ENCODE assay signal across 10 mouse cellular contexts in genomic region chr12:86779206-86779989, GRCm38 (mm10). TPM values are rescaled to one million over a fixed set of nuclear protein-coding genes. Genes with fewer than 3 reads are reported as not detected.
DNase-seq lines count a peak whose midpoint lies in the region; ATAC-seq and TF ChIP-seq lines count a peak whose summit lies in the region.
"Had no signal": no experiment of that assay in that cellular context is flagged by ENCODE, and none has a peak within 500 bp of the region (broad histone marks: within the 10 kb centered on the region; RNA-seq: fewer than 3 reads in every experiment).

No protein-coding gene starts in this region.

- H3K27me3 ChIP-seq in heart, adult 2 months (ENCODE audit: control insufficient read depth, insufficient read depth, low read length), result no peaks in the 10 kb centered on the region
- H3K27me3 ChIP-seq in heart, postnatal 0 days (ENCODE audit: control insufficient read depth, insufficient read depth, low read length), result no peaks in the 10 kb centered on the region
- H3K27me3 ChIP-seq: neural tube, embryonic 12.5 days had no signal

- H3K79me2 ChIP-seq in heart, adult 2 months (replicated peaks; ENCODE audit: control insufficient read depth, insufficient read depth, low read length), result no peaks in the 10 kb centered on the region

- no peaks in the 10 kb centered on the region for H3K36me3 ChIP-seq in heart, adult 2 months (ENCODE audit: control insufficient read depth, insufficient read depth, low read length)
- no peaks in the 10 kb centered on the region for H3K36me3 ChIP-seq in heart, postnatal 0 days (replicated peaks; ENCODE audit: control insufficient read depth, insufficient read depth, low read length)
- H3K36me3 ChIP-seq: neural tube, embryonic 12.5 days had no signal

- peak; percentile 73 for TF ChIP-seq CTCF in heart, adult 2 months (IDR thresholded peaks at IDR 0.05)
- peak; percentile 42 for TF ChIP-seq CTCF in heart, postnatal 0 days (IDR thresholded peaks at IDR 0.05; ENCODE audit: low read depth)

- no peak for ATAC-seq in heart, postnatal 0 days (ENCODE audit: insufficient read depth, low read depth)

- peak; percentile 31; the same call in 1 of the 2 replicates for TF ChIP-seq POLR2A in heart, adult 2 months (IDR thresholded peaks at IDR 0.05; ENCODE audit: insufficient read depth, low read depth, low read length)

- intact Hi-C loops in heart, adult 2 months (cut with DNase I), result loop anchor here (10.0 kb wide), 1 partner anchor 365 kb away; the partner anchor contains the start of genes Gstz1 and Pomt2
- intact Hi-C loops in heart, postnatal 25 days (cut with DNase I), result no loop called here

- 37% methylated on average over 11 of the region's 11 CpGs for WGBS in heart, adult 2 months
- 62% methylated on average over 11 of the region's 11 CpGs for WGBS in heart, postnatal 0 days

- no peak overlapping the region for H3K4me2 ChIP-seq in heart, postnatal 0 days (ENCODE audit: low read depth, low read length)
- H3K4me2 ChIP-seq: neural tube, embryonic 12.5 days had no signal

- H3K4me3 ChIP-seq in heart, adult 2 months, result no peak overlapping the region
- H3K4me3 ChIP-seq in heart, postnatal 0 days (ENCODE audit: low read depth, low read length), result no peak overlapping the region
- H3K4me3 ChIP-seq: neural tube, embryonic 12.5 days had no signal

- peak overlapping the region; percentile 67 for H3K27ac ChIP-seq in heart, adult 2 months
- peak overlapping the region; percentile 32; the same call in 1 of the 2 replicates for H3K27ac ChIP-seq in heart, postnatal 0 days (ENCODE audit: low read depth)
- H3K27ac ChIP-seq: neural tube, embryonic 12.5 days had no signal

- H3K9ac ChIP-seq in heart, adult 2 months (ENCODE audit: low read depth, low read length), result no peak overlapping the region
- no peak overlapping the region for H3K9ac ChIP-seq in heart, postnatal 0 days (replicated peaks; ENCODE audit: low read depth, low read length)
- H3K9ac ChIP-seq: neural tube, embryonic 12.5 days had no signal

- no peak for TF ChIP-seq EP300 in heart, adult 2 months (IDR thresholded peaks at IDR 0.05; ENCODE audit: insufficient read depth, low read depth, low read length)
- TF ChIP-seq EP300 in heart, postnatal 0 days (IDR thresholded peaks at IDR 0.05; ENCODE audit: low read depth), result no peak

- peak in 1 of 2 experiments; percentile 53 for DNase-seq in heart, adult 2 months
- DNase-seq in heart, postnatal 25 days (ENCODE audit: low spot score), result no peak
- DNase-seq in urinary bladder, postnatal 14 days (ENCODE audit: low spot score), result peak; percentile 50
- DNase-seq in urinary bladder, adult 18-20 months (ENCODE audit: low spot score in 2 of 2), result no peak
- peak; percentile 59 for DNase-seq in heart, postnatal 0 days (ENCODE audit: low spot score)
- DNase-seq in retina, embryonic 14.5 days (ENCODE audit: low spot score), result peak; percentile 78
- no peak for DNase-seq in yolk sac, embryonic 10.5 days (ENCODE audit: low spot score)
- no peak for DNase-seq in adrenal gland, postnatal 25 days

- H3K4me1 ChIP-seq in heart, adult 2 months (ENCODE audit: control insufficient read depth, insufficient read depth, low read length), result peaks cover 32% of the 10 kb centered on the region
- peaks cover 18% of the 10 kb centered on the region for H3K4me1 ChIP-seq in heart, postnatal 0 days (ENCODE audit: control insufficient read depth, insufficient read depth)
- H3K4me1 ChIP-seq: neural tube, embryonic 12.5 days had no signal

- H3K9me3 ChIP-seq in heart, postnatal 0 days (replicated peaks; ENCODE audit: control insufficient read depth, low read length), result no peaks in the 10 kb centered on the region
- H3K9me3 ChIP-seq: neural tube, embryonic 12.5 days had no signal

RNA-seq across cellular contexts. Expression of gene Lrrc74a, which starts 45.2 kb away (rescaled TPM):
- not detected for total RNA-seq in heart, adult 2 months (2021)
- not detected in 2 replicates for polyA plus RNA-seq in heart, adult 2 months (2012; rRNA removed)
- not detected for total RNA-seq in heart, postnatal 25 days (2021)
- not detected in 2 replicates for total RNA-seq in heart, postnatal 0 days (2014; rRNA removed; ENCODE audit: low replicate concordance)
- polyA plus RNA-seq in heart, postnatal 0 days (2015; fragmentation: Nextera tagmentation; extraction: Ambion mirVana), result not detected in 2 replicates
- not detected in 2 replicates for total RNA-seq in adrenal gland, postnatal 25 days (2021)
- polyA plus RNA-seq: heart, embryonic 14.5 days; neural tube, embryonic 12.5 days had no signal

RNA-seq across cellular contexts. Expression of gene Angel1, which starts 53.1 kb away (rescaled TPM):
- total RNA-seq in heart, adult 2 months (2021), result 1 to 10 TPM; 2.7 to 3.5 TPM
- 6.1 and 7.4 TPM in 2 replicates for polyA plus RNA-seq in heart, adult 2 months (2012; rRNA removed)
- total RNA-seq in heart, postnatal 25 days (2021), result 1 to 10 TPM; 3.4 to 3.5 TPM
- total RNA-seq in heart, postnatal 0 days (2014; rRNA removed; ENCODE audit: low replicate concordance), result 2.2 and 4.4 TPM in 2 replicates
- 4.4 and 4.7 TPM in 2 replicates for polyA plus RNA-seq in heart, postnatal 0 days (2015; fragmentation: Nextera tagmentation; extraction: Ambion mirVana)
- total RNA-seq in adrenal gland, postnatal 25 days (2021), result 2.1 and 3.8 TPM in 2 replicates

Comparison
In these comparisons a context has a peak if more than half of its experiments do, and no peak if none do; other contexts are left out.
1. DNase-seq: peak in urinary bladder, postnatal 14 days (single experiment), heart, postnatal 0 days (single experiment) and retina, embryonic 14.5 days (single experiment); none in heart, postnatal 25 days (single experiment), urinary bladder, adult 18-20 months (0 of 2), yolk sac, embryonic 10.5 days (single experiment) and adrenal gland, postnatal 25 days (single experiment).